Mouse (Mus musculus) left cerebral cortex, adult 9 months (tissue): Measurements from ENCODE around the gene Dhcr24.

Source experiments
- DNase-seq, 2 experiments: peaks; one replicate each; pipeline ENCODE4 v3.0.0; 2022; ENCODE audit warnings: low spot score in 2 of 2

The Dhcr24 gene

GRCm38 (mm10) chr4:106560213-106560845 lies 509 bp upstream of the Dhcr24 start:
- no peak for DNase-seq

GRCm38 (mm10) chr4:106562006-106562405 lies 1.2 kb downstream of the Dhcr24 start:
- no peak for DNase-seq

- no peak for DNase-seq
Observed at GRCm38 (mm10) chr4:106562837-106563790, 2.3 kb downstream of the Dhcr24 start.

GRCm38 (mm10) chr4:106564161-106564560 lies 3.3 kb downstream of the Dhcr24 start:
- DNase-seq, result no peak

- DNase-seq, result no peak
Observed at GRCm38 (mm10) chr4:106569680-106570079, 8.8 kb downstream of the Dhcr24 start.

GRCm38 (mm10) chr4:106571081-106571724 lies 10.4 kb downstream of the Dhcr24 start:
- no peak for DNase-seq

GRCm38 (mm10) chr4:106575022-106575421 lies 14.2 kb downstream of the Dhcr24 start:
- DNase-seq, result no peak

- no peak for DNase-seq
Observed at GRCm38 (mm10) chr4:106577511-106577910, 16.7 kb downstream of the Dhcr24 start.

GRCm38 (mm10) chr4:106581176-106581864 lies 20.5 kb downstream of the Dhcr24 start:
- peak; percentile 22 to 39 for DNase-seq

- DNase-seq, result no peak
Observed at GRCm38 (mm10) chr4:106581865-106582204, 21.0 kb downstream of the Dhcr24 start.

GRCm38 (mm10) chr4:106582428-106583153 lies 21.8 kb downstream of the Dhcr24 start:
- no peak for DNase-seq

- no peak for DNase-seq
Observed at GRCm38 (mm10) chr4:106584665-106585064, 23.8 kb downstream of the Dhcr24 start.

GRCm38 (mm10) chr4:106587075-106587474 lies 26.2 kb downstream of the Dhcr24 start:
- DNase-seq, result no peak

GRCm38 (mm10) chr4:106590142-106590541 lies 29.3 kb downstream of the Dhcr24 start:
- no peak for DNase-seq

GRCm38 (mm10) chr4:106590871-106591270 lies 30.0 kb downstream of the Dhcr24 start:
- no peak for DNase-seq

GRCm38 (mm10) chr4:106593636-106594035 lies 32.8 kb downstream of the Dhcr24 start:
- DNase-seq, result no peak

- no peak for DNase-seq
Observed at GRCm38 (mm10) chr4:106596200-106596599, 35.4 kb downstream of the Dhcr24 start.

GRCm38 (mm10) chr4:106597055-106597454 lies 36.2 kb downstream of the Dhcr24 start:
- DNase-seq, result peak in 1 of 2 experiments; percentile 25

GRCm38 (mm10) chr4:106597741-106598140 lies 36.9 kb downstream of the Dhcr24 start:
- DNase-seq, result no peak

- DNase-seq, result no peak
Observed at GRCm38 (mm10) chr4:106599415-106599814, 38.6 kb downstream of the Dhcr24 start.

GRCm38 (mm10) chr4:106600770-106601169 lies 39.9 kb downstream of the Dhcr24 start:
- DNase-seq, result no peak
